Mouse (Mus musculus) neural tube, postnatal 0 days (tissue): ENCODE measurements around the gene Olfr1173. TPM values are rescaled to one million over a fixed set of nuclear protein-coding genes. Genes with fewer than 3 reads are reported as not detected.

Experiments used
- polyA plus RNA-seq: library from polyadenylated mRNA; unstranded; fragments of >200 nt; fragmentation: Nextera tagmentation; extraction: Ambion mirVana; gene quantifications from 2 replicates; pipeline ENCODE4 v1.2.1, GENCODE M21; 2015

The Olfr1173 gene
- not detected in 2 replicates for polyA plus RNA-seq

GRCm38 (mm10) chr2:88279775-88280174 lies at the start of gene Olfr1173:
TSS of gene Olfr1173 (minus strand) at chr2:88279875.

DNA sequence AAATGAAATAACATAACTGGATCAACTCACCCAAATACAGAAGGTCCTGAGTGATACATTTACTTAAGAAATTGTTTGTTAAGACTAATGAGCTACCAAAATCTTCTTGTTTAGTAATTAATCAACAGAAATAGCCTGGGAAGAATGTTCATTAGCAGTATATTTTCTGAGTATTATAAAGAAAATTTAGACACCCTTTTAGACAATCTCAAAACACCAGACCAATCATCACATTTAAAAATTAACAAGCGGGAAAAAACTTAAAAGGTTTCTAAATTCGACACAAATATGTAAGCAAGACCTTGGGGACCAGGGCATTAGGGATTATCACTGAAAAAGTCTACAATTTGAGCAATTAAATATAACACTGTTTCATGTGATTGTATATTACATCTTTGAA lies 47.4 kb upstream of the Olfr1173 start, which contains the start of gene Olfr1175-ps:
Gene Olfr1175-ps, minus strand, starts transcription at position 101 of the 400 bp plus-strand sequence.

GRCm38 (mm10) chr2:88315035-88315434 lies 35.4 kb upstream of the Olfr1173 start, which contains the start of gene Olfr1174-ps:
TSS of gene Olfr1174-ps (minus strand) at chr2:88315135.

GRCm38 (mm10) chr2:88228234-88228633 lies 51.4 kb downstream of the Olfr1173 start, which contains the start of gene Olfr1170:
TSS of gene Olfr1170 (minus strand) at chr2:88228334.

Other genes starting within 250 kb of the Olfr1173 start
- not detected in 2 replicates for gene Olfr73, start 242.2 kb downstream of the Olfr1173 start, polyA plus RNA-seq
- gene Olfr1162, start 228.7 kb downstream of the Olfr1173 start, polyA plus RNA-seq = not detected in 2 replicates
- not detected in 2 replicates for gene Olfr1163, start 208.0 kb downstream of the Olfr1173 start, polyA plus RNA-seq
- gene Olfr1164, start 185.9 kb downstream of the Olfr1173 start, polyA plus RNA-seq = not detected in 2 replicates
- not detected in 2 replicates for gene Olfr1166, start 151.6 kb downstream of the Olfr1173 start, polyA plus RNA-seq
- gene Olfr1167, start 124.7 kb downstream of the Olfr1173 start, polyA plus RNA-seq = not detected in 2 replicates
- gene Olfr1168, start 98.0 kb downstream of the Olfr1173 start, polyA plus RNA-seq = not detected in 2 replicates
- gene Olfr1170, start 51.5 kb downstream of the Olfr1173 start, polyA plus RNA-seq = not detected in 2 replicates
- gene Olfr1174-ps, start 35.3 kb upstream of the Olfr1173 start, polyA plus RNA-seq = not detected in 2 replicates
- not detected in 2 replicates for gene Olfr1175-ps, start 47.3 kb upstream of the Olfr1173 start, polyA plus RNA-seq
- gene Olfr1176, start 56.8 kb upstream of the Olfr1173 start, polyA plus RNA-seq = not detected in 2 replicates
- not detected in 2 replicates for gene Olfr1177-ps, start 66.6 kb upstream of the Olfr1173 start, polyA plus RNA-seq
- gene Olfr1178, start 107.2 kb upstream of the Olfr1173 start, polyA plus RNA-seq = not detected in 2 replicates
- gene Olfr1179, start 126.6 kb upstream of the Olfr1173 start, polyA plus RNA-seq = not detected in 2 replicates
- gene Olfr1180, start 139.3 kb upstream of the Olfr1173 start, polyA plus RNA-seq = not detected in 2 replicates
- not detected in 2 replicates for gene Olfr1181, start 146.3 kb upstream of the Olfr1173 start, polyA plus RNA-seq
- gene Gm13757, start 169.3 kb upstream of the Olfr1173 start, polyA plus RNA-seq = not detected in 2 replicates
- not detected in 2 replicates for gene Olfr1183, start 175.0 kb upstream of the Olfr1173 start, polyA plus RNA-seq
- gene Olfr1184, start 203.7 kb upstream of the Olfr1173 start, polyA plus RNA-seq = not detected in 2 replicates
- gene Olfr1185-ps1, start 213.4 kb upstream of the Olfr1173 start, polyA plus RNA-seq = not detected in 2 replicates
- gene Olfr1186, start 238.7 kb upstream of the Olfr1173 start, polyA plus RNA-seq = not detected in 2 replicates